Mouse (Mus musculus): ENCODE results near the gene Nudt11.

Gene Nudt11

GRCm38 (mm10) chrX:6047066-6047935 is at the start of gene Nudt11:
TSS of gene Nudt11 (plus strand) at chrX:6047453.
- peak; percentile 10 to 44 for DNase-seq

GRCm38 (mm10) chrX:6047936-6048614 is 822 bp downstream of the Nudt11 start:
- peak; percentile 10 to 39 for DNase-seq

- DNase-seq, result no peak
Observed at GRCm38 (mm10) chrX:6061563-6061962, 14.3 kb downstream of the Nudt11 start.

- no peak for DNase-seq
Observed at GRCm38 (mm10) chrX:6082954-6083680, 35.9 kb downstream of the Nudt11 start, which contains the start of gene AU022751. TSS of gene AU022751 (minus strand) at chrX:6083419.

GRCm38 (mm10) chrX:6091547-6091946 is 44.3 kb downstream of the Nudt11 start:
- peak in 1 of 2 experiments; percentile 36 for DNase-seq

GRCm38 (mm10) chrX:6091996-6092757 is 44.9 kb downstream of the Nudt11 start:
- DNase-seq, result peak; percentile 63 to 69
